Mouse (Mus musculus): Measurements from ENCODE around the gene Fgf8. TPM values are rescaled to one million over a fixed set of nuclear protein-coding genes. Genes with fewer than 3 reads are reported as not detected.

The Fgf8 gene
- polyA plus RNA-seq, 1 experiment from 2014 or later: 0.13 TPM

- in situ Hi-C loops (cut with MboI; ENCODE audit: low pct_unique_long_range_greater_than_20kb): no loop called here
- peak; percentile 10 for DNase-seq (ENCODE audit: low read depth, low spot score)
- TF ChIP-seq CTCF (IDR thresholded peaks at IDR 0.05): no peak
- H3K27me3 ChIP-seq: no peaks in the 10 kb centered on the region
- ChIA-PET POLR2A (interaction anchor here (1.1 kb wide), 2 partner anchors 8 to 22 kb away, joined by 3 read pairs; no protein-coding TSS in a partner anchor), CTCF (no interaction called here)
- peak; percentile 45 for ATAC-seq
Observed at GRCm38 (mm10) chr19:45782315-45783001, 39.7 kb upstream of the Fgf8 start.

DNA sequence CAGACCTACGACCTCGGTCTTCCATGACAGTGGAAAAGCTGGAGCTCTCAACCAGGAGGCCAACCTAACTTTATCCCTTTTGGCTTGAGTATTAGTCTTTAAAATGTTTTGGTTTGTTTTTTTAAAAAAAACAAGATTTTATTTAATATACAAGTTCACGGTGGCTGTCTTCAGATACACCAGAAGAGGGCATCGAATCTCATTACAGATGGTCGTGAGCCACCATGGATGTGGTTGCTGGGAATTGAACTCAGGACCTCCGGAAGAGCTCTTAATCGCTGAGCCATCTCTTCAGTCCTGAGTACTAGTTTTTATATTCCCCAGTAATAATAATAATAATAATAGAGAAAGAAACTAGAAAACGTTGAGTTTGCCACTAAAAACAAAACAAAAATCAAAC is 39.0 kb upstream of the Fgf8 start:
- CTCF ChIA-PET: no interaction called here
- POLR2A ChIA-PET: interaction anchor here (1.4 kb wide), 1 partner anchor 28 kb away, joined by 3 read pairs; no protein-coding TSS in a partner anchor
- DNase-seq (ENCODE audit: low read depth, low spot score): no peak
- in situ Hi-C loops (cut with MboI; ENCODE audit: low pct_unique_long_range_greater_than_20kb): no loop called here
- H3K27me3 ChIP-seq: no peaks in the 10 kb centered on the region
- TF ChIP-seq CTCF (IDR thresholded peaks at IDR 0.05): no peak
- ATAC-seq: no peak

GRCm38 (mm10) chr19:45780350-45780915 is 37.7 kb upstream of the Fgf8 start:
- no peak for DNase-seq (ENCODE audit: low read depth, low spot score)
- no peaks in the 10 kb centered on the region for H3K27me3 ChIP-seq
- in situ Hi-C loops (cut with MboI; ENCODE audit: low pct_unique_long_range_greater_than_20kb): no loop called here
- CTCF ChIA-PET: no interaction called here
- POLR2A ChIA-PET: interaction anchor here (0.6 to 1.4 kb wide), 3 partner anchors 15 to 27 kb away, joined by 3 read pairs; no protein-coding TSS in a partner anchor
- no peak for TF ChIP-seq CTCF (IDR thresholded peaks at IDR 0.05)
- no peak for ATAC-seq

GRCm38 (mm10) chr19:45775486-45775885 is 32.8 kb upstream of the Fgf8 start:
- DNase-seq (ENCODE audit: low read depth, low spot score): no peak
- TF ChIP-seq CTCF (IDR thresholded peaks at IDR 0.05): no peak
- H3K27me3 ChIP-seq: no peaks in the 10 kb centered on the region
- ChIA-PET CTCF (no interaction called here), POLR2A (interaction anchor here (1.0 kb wide), 1 partner anchor 7 kb away, joined by 3 read pairs; no protein-coding TSS in a partner anchor)
- in situ Hi-C loops (cut with MboI; ENCODE audit: low pct_unique_long_range_greater_than_20kb): no loop called here
- ATAC-seq: no peak

DNA sequence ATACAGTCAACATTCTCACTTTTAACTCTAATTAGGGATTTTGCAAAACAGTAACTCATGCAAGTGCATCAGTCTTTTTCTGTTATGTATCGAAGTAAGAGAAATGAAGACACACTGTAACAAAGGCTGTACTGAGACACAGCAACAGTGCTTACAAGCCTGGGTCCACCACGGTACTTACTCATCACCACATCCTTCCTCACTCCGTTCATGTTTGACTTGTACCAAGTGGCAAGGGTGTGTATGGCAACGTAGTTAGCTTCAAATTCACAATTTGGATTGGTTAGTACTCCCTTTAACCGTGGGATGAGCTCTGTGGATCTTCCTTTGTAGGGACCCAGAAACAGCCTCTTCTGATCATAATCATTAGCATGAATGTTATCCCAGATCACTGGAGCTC is 28.8 kb upstream of the Fgf8 start:
- DNase-seq (ENCODE audit: low read depth, low spot score) (no peak), ATAC-seq (no peak)
- CTCF ChIA-PET: interaction anchor here (1.4 kb wide), 1 partner anchor 11 kb away, joined by 5 read pairs; no protein-coding TSS in a partner anchor
- TF ChIP-seq CTCF (IDR thresholded peaks at IDR 0.05): no peak
- POLR2A ChIA-PET: no interaction called here
- H3K27me3 ChIP-seq: no peaks in the 10 kb centered on the region
- in situ Hi-C loops (cut with MboI; ENCODE audit: low pct_unique_long_range_greater_than_20kb): no loop called here

GRCm38 (mm10) chr19:45760810-45761209 is 18.1 kb upstream of the Fgf8 start:
- POLR2A ChIA-PET: no interaction called here
- no peaks in the 10 kb centered on the region for H3K27me3 ChIP-seq
- in situ Hi-C loops (cut with MboI; ENCODE audit: low pct_unique_long_range_greater_than_20kb): no loop called here
- DNase-seq (ENCODE audit: low read depth, low spot score) (no peak), ATAC-seq (no peak)
- TF ChIP-seq CTCF (IDR thresholded peaks at IDR 0.05): no peak
- CTCF ChIA-PET: interaction anchor here (1.3 kb wide), 1 partner anchor 11 kb away, joined by 5 read pairs; no protein-coding TSS in a partner anchor

DNA sequence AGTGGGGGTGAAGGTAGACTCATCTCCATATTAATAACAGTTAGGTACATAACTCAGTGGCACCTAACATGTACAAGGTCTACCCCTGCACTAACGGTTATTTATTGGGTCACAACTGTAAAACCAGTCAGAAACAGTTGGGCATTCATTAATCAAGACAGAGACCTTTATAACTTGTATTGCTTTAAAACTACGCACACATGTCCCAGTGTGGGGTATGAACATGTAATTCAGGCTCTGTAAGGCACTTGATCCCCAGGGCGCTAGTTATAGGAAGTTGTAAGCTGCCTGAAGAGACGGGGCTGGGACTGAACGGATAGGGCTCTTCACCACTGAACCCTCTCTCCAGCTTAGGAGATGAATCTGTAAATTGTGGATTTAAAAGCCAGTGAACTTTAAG is 16.0 kb upstream of the Fgf8 start:
- ChIA-PET CTCF (interaction anchor here (0.8 to 0.9 kb wide), 2 partner anchors 8 to 121 kb away, joined by 3 read pairs; no protein-coding TSS in a partner anchor), POLR2A (no interaction called here)
- ATAC-seq (no peak), DNase-seq (ENCODE audit: low read depth, low spot score) (no peak)
- no peak for TF ChIP-seq CTCF (IDR thresholded peaks at IDR 0.05)
- in situ Hi-C loops (cut with MboI; ENCODE audit: low pct_unique_long_range_greater_than_20kb): no loop called here
- H3K27me3 ChIP-seq: no peaks in the 10 kb centered on the region

GRCm38 (mm10) chr19:45753551-45753950 is 10.8 kb upstream of the Fgf8 start:
- ATAC-seq (no peak), DNase-seq (ENCODE audit: low read depth, low spot score) (no peak)
- no peak for TF ChIP-seq CTCF (IDR thresholded peaks at IDR 0.05)
- CTCF ChIA-PET: no interaction called here
- in situ Hi-C loops (cut with MboI; ENCODE audit: low pct_unique_long_range_greater_than_20kb): no loop called here
- POLR2A ChIA-PET: interaction anchor here (1.0 kb wide), 2 partner anchors 8 to 28 kb away, joined by 3 read pairs; no protein-coding TSS in a partner anchor
- no peaks in the 10 kb centered on the region for H3K27me3 ChIP-seq

DNA sequence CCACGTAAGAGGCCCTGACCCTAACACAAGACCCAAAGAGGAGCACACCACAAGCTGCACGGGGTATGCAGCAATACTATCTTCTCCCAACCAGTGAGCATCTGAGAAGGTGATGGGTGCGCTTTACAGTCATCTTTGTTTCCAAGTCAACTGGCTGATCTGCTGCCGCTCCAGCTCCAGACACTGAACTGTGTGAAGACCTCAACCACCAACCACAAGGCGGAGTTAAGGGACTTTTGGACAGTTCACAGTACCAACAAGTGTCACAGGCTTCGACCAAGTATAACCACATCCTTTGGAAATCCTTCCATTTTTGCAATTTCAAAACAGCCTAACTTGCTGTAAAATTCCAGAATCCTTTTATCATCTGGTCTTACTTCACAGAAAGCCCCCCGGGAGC is 9.2 kb upstream of the Fgf8 start:
- ChIA-PET POLR2A (no interaction called here), CTCF (interaction anchor here (1.4 kb wide), 1 partner anchor 678 kb away, joined by 3 read pairs; no protein-coding TSS in a partner anchor)
- H3K27me3 ChIP-seq: no peaks in the 10 kb centered on the region
- ATAC-seq: no peak
- DNase-seq (ENCODE audit: low read depth, low spot score): no peak
- no peak for TF ChIP-seq CTCF (IDR thresholded peaks at IDR 0.05)
- in situ Hi-C loops (cut with MboI; ENCODE audit: low pct_unique_long_range_greater_than_20kb): no loop called here

DNA sequence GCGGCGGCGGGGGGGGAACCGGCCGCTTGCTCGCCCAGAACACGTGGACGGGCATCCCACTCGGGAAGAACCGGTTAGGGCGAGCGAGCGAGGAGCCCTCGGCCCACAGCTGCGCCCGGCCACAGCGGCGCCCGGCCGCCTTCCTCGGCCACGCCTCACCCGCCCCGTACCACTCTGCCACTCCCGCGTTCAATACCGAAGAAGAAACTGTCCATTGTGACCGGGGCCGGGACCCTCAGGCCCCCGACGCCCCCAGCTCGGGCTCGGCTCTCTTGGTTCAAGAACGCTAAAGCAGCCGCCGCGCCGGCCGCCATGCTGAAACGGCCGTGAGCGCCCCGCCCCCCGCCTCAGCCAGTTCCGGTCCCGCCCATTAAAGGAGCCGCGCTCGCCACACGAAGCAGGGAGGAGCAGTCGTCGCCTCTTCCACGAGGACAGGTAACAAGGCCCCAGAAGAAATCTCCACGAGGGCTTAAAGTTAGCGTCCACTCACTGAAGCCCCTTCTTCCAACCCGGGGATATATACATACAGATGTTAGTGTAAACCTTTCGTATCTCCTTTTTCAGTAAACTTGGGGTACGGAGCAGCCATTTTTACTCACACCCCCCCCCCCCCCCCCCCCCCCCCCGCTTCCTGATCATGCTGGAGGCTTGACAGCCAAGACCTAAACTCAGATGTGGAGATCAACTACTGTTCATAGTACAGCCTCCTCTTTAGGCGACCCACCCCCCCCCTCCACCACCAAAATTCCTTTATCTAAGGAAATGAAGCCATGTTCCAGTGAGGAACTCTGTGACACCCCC is 6.7 kb upstream of the Fgf8 start, which contains the start of gene Npm3:
Gene Npm3 (minus strand): TSS at position 349 of the 801 bp plus-strand sequence.
- no peaks in the 10 kb centered on the region for H3K27me3 ChIP-seq
- TF ChIP-seq CTCF (IDR thresholded peaks at IDR 0.05): no peak
- DNase-seq (ENCODE audit: low read depth, low spot score): no peak
- peak; percentile 59 for ATAC-seq
- CTCF ChIA-PET: interaction anchor here (1.3 to 1.6 kb wide), 2 partner anchors 176 kb away, joined by 3 to 6 read pairs; no protein-coding TSS in a partner anchor
- POLR2A ChIA-PET: interaction anchor here (0.8 kb wide), 1 partner anchor 176 kb away, joined by 3 read pairs; no protein-coding TSS in a partner anchor
- in situ Hi-C loops (cut with MboI; ENCODE audit: low pct_unique_long_range_greater_than_20kb): loop anchor here (5.0 to 10.0 kb wide), 2 partner anchors 177 to 525 kb away; no protein-coding TSS in a partner anchor
